Mouse (Mus musculus) cortical plate, adult 2 months (tissue): ENCODE results near the gene Vmn1r127. TPM values are rescaled to one million over a fixed set of nuclear protein-coding genes. Genes with fewer than 3 reads are reported as not detected.
"Not testable (repeated sequence)": the region's sequence is repeated elsewhere in the genome, so short reads cannot be mapped to it uniquely, and the experiment has no call there.

Experiments used
- H3K27ac ChIP-seq: fragments of 200-500 bp; 2 replicates; pipeline ENCODE4 v1.5.1; 2012; ENCODE audit warnings: low read length, control low read depth, inconsistent platforms; ENCODE audit not compliant: insufficient read depth
- H3K4me1 ChIP-seq: fragments of 200-500 bp; 2 replicates; pipeline ENCODE4 v1.6.1; 2011; ENCODE audit warnings: low read length; ENCODE audit not compliant: control insufficient read depth, insufficient read depth
- H3K4me3 ChIP-seq: fragments of 200-500 bp; 2 replicates; pipeline ENCODE4 v1.5.1; 2011; ENCODE audit warnings: mild to moderate bottlenecking, low read length, control low read depth; ENCODE audit not compliant: insufficient read depth
- polyA plus RNA-seq: library from polyadenylated mRNA; depleted of rRNA; stranded (reverse); fragments of >200 nt; gene quantifications from 2 replicates; pipeline ENCODE4 v1.2.3, GENCODE M21; 2012; rRNA removed

The Vmn1r127 gene
- not detected in 2 replicates for polyA plus RNA-seq

DNA sequence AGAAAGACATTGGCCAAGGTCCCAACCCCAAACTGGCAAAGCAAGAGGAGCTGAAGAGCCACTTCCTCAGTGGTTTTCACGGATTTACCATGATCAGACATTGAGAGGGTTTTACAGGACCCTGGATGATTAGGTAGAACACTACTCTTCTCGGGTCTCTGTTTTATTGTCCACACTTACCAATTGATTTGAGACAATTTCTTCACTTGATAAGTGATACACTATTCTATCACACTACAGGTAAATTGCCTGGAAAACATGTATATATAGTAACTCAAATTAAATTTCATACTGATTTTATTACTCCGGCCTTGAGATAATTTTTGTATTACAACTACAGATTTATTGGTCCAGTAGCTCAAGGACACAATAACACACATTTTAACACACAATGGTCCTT lies at the start of gene Vmn1r127:
Gene Vmn1r127 (minus strand): TSS at position 101 of the 400 bp plus-strand sequence.
- H3K4me1 ChIP-seq, H3K27ac ChIP-seq, H3K4me3 ChIP-seq: not testable (repeated sequence)

GRCm38 (mm10) chr7:21361191-21361590 lies 41.5 kb upstream of the Vmn1r127 start, which contains the start of gene Vmn1r129:
TSS of gene Vmn1r129 (minus strand) at chr7:21361291.
- not testable (repeated sequence) for H3K27ac ChIP-seq, H3K4me3 ChIP-seq, H3K4me1 ChIP-seq

GRCm38 (mm10) chr7:21349073-21349472 lies 29.4 kb upstream of the Vmn1r127 start, which contains the start of gene Vmn1r128:
TSS of gene Vmn1r128 (plus strand) at chr7:21349373.
- H3K4me1 ChIP-seq, H3K4me3 ChIP-seq, H3K27ac ChIP-seq: not testable (repeated sequence)

GRCm38 (mm10) chr7:21301367-21301766 lies 18.3 kb downstream of the Vmn1r127 start, which contains the start of gene Vmn1r126:
TSS of gene Vmn1r126 (minus strand) at chr7:21301467.
- H3K4me1 ChIP-seq, H3K4me3 ChIP-seq, H3K27ac ChIP-seq: not testable (repeated sequence)

DNA sequence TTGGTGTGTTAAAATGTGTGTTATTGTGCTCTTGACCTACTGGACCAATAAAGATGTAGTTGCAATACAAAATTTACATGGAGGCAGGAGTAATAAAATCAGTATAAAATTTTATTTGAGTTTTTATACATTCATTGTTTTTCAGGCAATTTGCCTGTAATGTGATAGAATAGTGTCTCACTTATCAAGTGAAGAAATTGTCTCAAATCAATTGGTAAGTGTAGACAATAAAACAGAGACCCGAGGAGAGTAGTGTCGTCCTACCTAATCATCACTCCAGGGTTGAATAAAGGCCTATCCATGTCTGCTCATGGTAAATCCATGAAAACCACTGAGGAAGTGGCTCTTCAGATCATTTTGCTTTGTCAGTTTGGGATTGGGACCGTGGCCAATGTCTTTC lies 47.8 kb downstream of the Vmn1r127 start, which contains the start of gene Vmn1r125:
Gene Vmn1r125 (plus strand): TSS at position 301 of the 400 bp plus-strand sequence.
- H3K4me3 ChIP-seq, H3K27ac ChIP-seq, H3K4me1 ChIP-seq: not testable (repeated sequence)

Other genes with a start within 250 kb of the Vmn1r127 start
- not detected in 2 replicates for gene Vmn1r121, start 221.3 kb downstream of the Vmn1r127 start, polyA plus RNA-seq
- not detected in 2 replicates for gene Vmn1r122, start 185.7 kb downstream of the Vmn1r127 start, polyA plus RNA-seq
- not detected in 2 replicates for gene Vmn1r123, start 157.7 kb downstream of the Vmn1r127 start, polyA plus RNA-seq
- gene Gm5157, start 129.4 kb downstream of the Vmn1r127 start, polyA plus RNA-seq, result not detected in 2 replicates
- gene Vmn1r124, start 59.2 kb downstream of the Vmn1r127 start, polyA plus RNA-seq, result not detected in 2 replicates
- gene Vmn1r125, start 47.7 kb downstream of the Vmn1r127 start, polyA plus RNA-seq, result not detected in 2 replicates
- not detected in 2 replicates for gene Vmn1r126, start 18.4 kb downstream of the Vmn1r127 start, polyA plus RNA-seq
- gene Vmn1r128, start 29.5 kb upstream of the Vmn1r127 start, polyA plus RNA-seq, result not detected in 2 replicates
- not detected in 2 replicates for gene Vmn1r129, start 41.4 kb upstream of the Vmn1r127 start, polyA plus RNA-seq
- not detected in 2 replicates for gene Gm6882, start 112.9 kb upstream of the Vmn1r127 start, polyA plus RNA-seq
- not detected in 2 replicates for gene Vmn1r130, start 191.9 kb upstream of the Vmn1r127 start, polyA plus RNA-seq
- gene Vmn1r131, start 226.2 kb upstream of the Vmn1r127 start, polyA plus RNA-seq, result not detected in 2 replicates